Mouse (Mus musculus) c-Kit-positive CD71-positive TER-119-negative erythroid progenitor cells, embryonic 14.5 days (primary cell): ENCODE measurements around the gene Trim58.

Experiments
- DNase-seq: peaks from one replicate; pipeline ENCODE4 v3.0.0-alpha.2; 2013; ENCODE audit warnings: low read depth

Trim58 gene

GRCm38 (mm10) chr11:58643350-58643749 is 3.1 kb downstream of the Trim58 start:
- peak; percentile 91 for DNase-seq

- DNase-seq: no peak
These were observed 14.9 kb downstream of the Trim58 start for GRCm38 (mm10) chr11:58655151-58655550.

- DNase-seq: no peak
These were observed 18.3 kb downstream of the Trim58 start, which contains the start of gene Olfr322 for GRCm38 (mm10) chr11:58658596-58658995. Gene Olfr322 (plus strand): TSS chr11:58658782.

- no peak for DNase-seq
These were observed 29.0 kb downstream of the Trim58 start for GRCm38 (mm10) chr11:58669252-58669651.

GRCm38 (mm10) chr11:58671825-58672224 is 31.6 kb downstream of the Trim58 start:
- DNase-seq: no peak

GRCm38 (mm10) chr11:58680799-58681198 is 40.5 kb downstream of the Trim58 start, which contains the start of gene Olfr320:
Gene Olfr320 (plus strand): TSS chr11:58681099.
- no peak for DNase-seq

- DNase-seq: no peak
These were observed 58.6 kb downstream of the Trim58 start, which contains the start of gene Olfr319 for GRCm38 (mm10) chr11:58698862-58699261. Gene Olfr319 (plus strand): TSS chr11:58699162.
